Mouse (Mus musculus) activated CD4-positive, CD25-positive, alpha-beta regulatory T cell, adult 4 months (primary cell): Measurements from ENCODE around the gene Lad1. TPM values are rescaled to one million over a fixed set of nuclear protein-coding genes. Genes with fewer than 3 reads are reported as not detected.
A peak's percentile ranks its signal among the peaks of the same experiment; 100 is the strongest.

Source experiments
- ATAC-seq: one replicate; pipeline ENCODE4 v1.8.0; 2017
- polyA plus RNA-seq, 2 experiments: library from polyadenylated mRNA; unstranded; fragments of 100-300 nt; shearing (Covaris generic); gene quantifications; one replicate each; pipeline ENCODE4 v1.2.1; 2017

Gene Lad1
- polyA plus RNA-seq, 2 experiments from 2014 or later = 7.8 to 12.4 TPM

- ATAC-seq = no peak
Measured at GRCm38 (mm10) chr1:135847139-135847562, 28.8 kb downstream of the Lad1 start.

- no peak for ATAC-seq
Measured at GRCm38 (mm10) chr1:135847611-135848351, 29.4 kb downstream of the Lad1 start.

- ATAC-seq = no peak
Measured at GRCm38 (mm10) chr1:135850722-135851512, 32.5 kb downstream of the Lad1 start.

GRCm38 (mm10) chr1:135852044-135852756, 33.8 kb downstream of the Lad1 start:
- no peak for ATAC-seq

GRCm38 (mm10) chr1:135853200-135853599, 34.8 kb downstream of the Lad1 start:
- no peak for ATAC-seq

- no peak for ATAC-seq
Measured at GRCm38 (mm10) chr1:135854591-135855343, 36.4 kb downstream of the Lad1 start.

- ATAC-seq = no peak
Measured at GRCm38 (mm10) chr1:135855344-135855687, 36.9 kb downstream of the Lad1 start.

GRCm38 (mm10) chr1:135856070-135856469, 37.7 kb downstream of the Lad1 start:
- ATAC-seq = no peak

GRCm38 (mm10) chr1:135857137-135857775, 38.9 kb downstream of the Lad1 start:
- ATAC-seq = no peak

GRCm38 (mm10) chr1:135858533-135858932, 40.1 kb downstream of the Lad1 start:
- ATAC-seq = no peak

GRCm38 (mm10) chr1:135861091-135861490, 42.7 kb downstream of the Lad1 start:
- ATAC-seq = no peak

GRCm38 (mm10) chr1:135861980-135862552, 43.7 kb downstream of the Lad1 start:
- no peak for ATAC-seq

GRCm38 (mm10) chr1:135862561-135862960, 44.2 kb downstream of the Lad1 start:
- ATAC-seq = no peak

GRCm38 (mm10) chr1:135863786-135864335, 45.5 kb downstream of the Lad1 start:
- ATAC-seq = no peak

- ATAC-seq = no peak
Measured at GRCm38 (mm10) chr1:135864830-135865229, 46.4 kb downstream of the Lad1 start.

- peak; percentile 36 for ATAC-seq
Measured at GRCm38 (mm10) chr1:135865518-135866194, 47.3 kb downstream of the Lad1 start.

GRCm38 (mm10) chr1:135868570-135868969, 50.2 kb downstream of the Lad1 start:
- ATAC-seq = no peak

GRCm38 (mm10) chr1:135872991-135873390, 54.6 kb downstream of the Lad1 start:
- no peak for ATAC-seq

GRCm38 (mm10) chr1:135877248-135877647, 58.9 kb downstream of the Lad1 start:
- ATAC-seq = no peak

- no peak for ATAC-seq
Measured at GRCm38 (mm10) chr1:135882385-135883109, 64.1 kb downstream of the Lad1 start.
